Mouse (Mus musculus) liver, embryonic 11.5 days (tissue): Measurements from ENCODE around the gene Zfp335. TPM values are rescaled to one million over a fixed set of nuclear protein-coding genes. Genes with fewer than 3 reads are reported as not detected.

Source experiments
- ATAC-seq: fragments of 200-750 bp; cut with Nextera tagmentation; replicated peaks from 2 replicates; pipeline ENCODE4 v1.8.0; 2017; ENCODE audit warnings: moderate number of reproducible peaks, mild to moderate bottlenecking, moderate TSS enrichment, moderate library complexity; ENCODE audit not compliant: low FRiP score
- DNase-seq: peaks from one replicate; pipeline ENCODE4 v3.0.0-alpha.2; 2017; ENCODE audit warnings: low spot score
- H3K27ac ChIP-seq: fragments of 300-500 bp; sonication (generic); 2 replicates; pipeline ENCODE4 v1.5.1; 2014; ENCODE audit warnings: mild to moderate bottlenecking, low read depth, low read length, control low read depth
- H3K27me3 ChIP-seq: fragments of 300-500 bp; sonication (generic); replicated peaks from 2 replicates; pipeline ENCODE4 v1.6.1; 2014; ENCODE audit warnings: low read length, mixed read lengths; ENCODE audit not compliant: control insufficient read depth, insufficient read depth
- H3K36me3 ChIP-seq: fragments of 300-500 bp; sonication (generic); 2 replicates; pipeline ENCODE4 v1.6.1; 2014; ENCODE audit warnings: mild to moderate bottlenecking, low read length, moderate library complexity, mixed read lengths; ENCODE audit not compliant: control insufficient read depth, insufficient read depth
- H3K4me1 ChIP-seq: fragments of 300-500 bp; sonication (generic); replicated peaks from 2 replicates; pipeline ENCODE4 v1.6.1; 2014; ENCODE audit warnings: low read length, mixed read lengths; ENCODE audit not compliant: control insufficient read depth, insufficient read depth
- H3K4me2 ChIP-seq: fragments of 300-500 bp; sonication (generic); 2 replicates; pipeline ENCODE4 v1.6.1; 2014; ENCODE audit warnings: mild to moderate bottlenecking, control low read depth, moderate library complexity
- H3K4me3 ChIP-seq: fragments of 300-500 bp; sonication (generic); 2 replicates; pipeline ENCODE4 v1.5.1; 2014; ENCODE audit warnings: low read depth, low read length, control low read depth
- H3K9ac ChIP-seq: fragments of 300-500 bp; sonication (generic); 2 replicates; pipeline ENCODE4 v1.6.1; 2014; ENCODE audit warnings: low read depth, low read length, control low read depth
- H3K9me3 ChIP-seq: fragments of 300-500 bp; sonication (generic); 2 replicates; pipeline ENCODE4 v1.6.1; 2016; ENCODE audit warnings: low read length, inconsistent platforms, mixed read lengths; ENCODE audit not compliant: control insufficient read depth
- WGBS: fragments of 180-500 bp; shearing (Covaris S2); extraction: QIAGEN DNeasy Blood & Tissue Kit; methylation state at CpG from one replicate; pipeline ENCODE4 v1.1.7; 2014; 5-methylcytosine and 5-hydroxymethylcytosine counted together
- polyA plus RNA-seq: library from polyadenylated mRNA; unstranded; fragments of >200 nt; fragmentation: Nextera tagmentation; extraction: Ambion mirVana; gene quantifications from 2 replicates; pipeline ENCODE4 v1.2.1, GENCODE M21; 2014

The Zfp335 gene
- polyA plus RNA-seq, 1 experiment from 2014 or later = 15.0 TPM

GRCm38 (mm10) chr2:164906071-164906470 is 5.5 kb downstream of the Zfp335 start:
- no peak overlapping the region for H3K27ac ChIP-seq
- H3K4me3 ChIP-seq = no peak overlapping the region
- peaks cover 14% of the 10 kb centered on the region for H3K4me1 ChIP-seq
- peaks cover 69% of the 10 kb centered on the region for H3K36me3 ChIP-seq
- H3K9me3 ChIP-seq = peaks cover 5% of the 10 kb centered on the region
- ATAC-seq (no peak), DNase-seq (no peak)
- 98% methylated on average over 4 of the region's 4 CpGs for WGBS
- no peaks in the 10 kb centered on the region for H3K27me3 ChIP-seq
- H3K4me2 ChIP-seq = no peak overlapping the region
- H3K9ac ChIP-seq = no peak overlapping the region

DNA sequence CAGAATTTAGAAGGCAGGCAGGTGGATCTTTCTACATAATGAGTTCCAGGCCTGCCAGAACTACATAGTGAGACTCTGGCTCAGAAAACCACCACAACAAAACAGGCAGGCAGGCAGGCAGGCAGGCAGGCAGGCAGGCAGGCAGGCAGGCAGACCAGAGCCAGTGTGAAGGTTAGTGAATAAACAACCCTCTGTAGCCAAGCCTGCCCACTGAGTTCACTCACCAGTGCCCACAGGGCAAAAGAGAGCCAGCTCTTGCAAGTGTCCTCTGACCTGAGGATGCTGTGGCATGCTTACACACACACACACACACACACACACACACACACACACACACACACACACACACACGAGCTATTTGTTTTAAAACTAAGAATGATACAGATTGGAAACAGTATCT is 8.1 kb downstream of the Zfp335 start:
- Histone ChIP-seq H3K4me2 (no peak overlapping the region), H3K9ac (no peak overlapping the region), H3K9me3 (peaks cover 5% of the 10 kb centered on the region), H3K27ac (no peak overlapping the region), H3K27me3 (no peaks in the 10 kb centered on the region), H3K4me3 (no peak overlapping the region), H3K36me3 (peaks cover 86% of the 10 kb centered on the region), H3K4me1 (no peaks in the 10 kb centered on the region)
- no peak for ATAC-seq
- no peak for DNase-seq
- WGBS = 75% methylated on average over 1 of the region's 1 CpGs

GRCm38 (mm10) chr2:164901380-164901779 is 10.2 kb downstream of the Zfp335 start:
- Histone ChIP-seq H3K9ac (no peak overlapping the region), H3K27ac (no peak overlapping the region), H3K4me2 (no peak overlapping the region), H3K4me3 (no peak overlapping the region), H3K36me3 (peaks cover 82% of the 10 kb centered on the region), H3K4me1 (no peaks in the 10 kb centered on the region), H3K27me3 (no peaks in the 10 kb centered on the region), H3K9me3 (peaks cover 4% of the 10 kb centered on the region)
- 92% methylated on average over 13 of the region's 13 CpGs for WGBS
- no peak for ATAC-seq
- DNase-seq = no peak

DNA sequence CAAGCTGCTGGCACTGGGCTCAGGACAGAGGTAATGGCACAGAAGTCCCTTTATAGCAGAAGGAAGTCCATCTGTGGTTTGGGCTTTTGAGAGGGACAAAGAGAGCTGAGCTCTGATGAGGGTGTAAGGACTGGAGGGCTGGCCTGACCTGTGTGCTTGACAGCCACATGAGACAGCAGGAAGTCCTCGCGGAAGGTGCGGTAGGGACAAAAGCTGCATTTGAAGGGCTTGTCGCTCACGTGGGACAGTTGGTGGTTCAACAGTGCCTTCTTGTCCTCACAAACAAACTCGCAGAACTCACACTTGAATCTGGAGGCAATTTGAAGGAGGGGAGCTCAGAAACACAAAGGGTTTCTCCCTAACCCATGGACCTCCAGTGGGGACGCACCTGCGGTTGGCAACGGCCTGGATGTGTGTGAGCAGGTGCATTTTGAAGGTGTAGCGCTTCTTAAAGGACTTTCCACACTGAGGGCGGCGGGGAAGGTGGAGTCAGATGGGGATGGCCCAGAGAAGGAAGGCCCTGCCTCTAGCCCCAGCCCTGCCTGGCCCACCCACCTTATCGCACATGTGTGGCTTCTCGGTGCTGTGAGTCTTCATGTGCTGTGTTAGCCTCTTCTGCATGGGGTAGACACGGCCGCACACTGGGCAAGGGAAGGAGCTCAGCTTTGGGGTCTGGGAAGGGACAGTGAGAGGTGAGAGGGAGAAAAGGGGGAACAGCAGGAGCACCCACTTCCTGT is 11.7 kb downstream of the Zfp335 start:
- DNase-seq (no peak), ATAC-seq (peak; percentile 60; the same call in 1 of the 2 replicates)
- Histone ChIP-seq H3K4me2 (no peak overlapping the region), H3K9ac (no peak overlapping the region), H3K9me3 (no peaks in the 10 kb centered on the region), H3K27me3 (no peaks in the 10 kb centered on the region), H3K27ac (no peak overlapping the region), H3K36me3 (peaks cover 87% of the 10 kb centered on the region), H3K4me1 (no peaks in the 10 kb centered on the region), H3K4me3 (no peak overlapping the region)
- 91% methylated on average over 16 of the region's 16 CpGs for WGBS

DNA sequence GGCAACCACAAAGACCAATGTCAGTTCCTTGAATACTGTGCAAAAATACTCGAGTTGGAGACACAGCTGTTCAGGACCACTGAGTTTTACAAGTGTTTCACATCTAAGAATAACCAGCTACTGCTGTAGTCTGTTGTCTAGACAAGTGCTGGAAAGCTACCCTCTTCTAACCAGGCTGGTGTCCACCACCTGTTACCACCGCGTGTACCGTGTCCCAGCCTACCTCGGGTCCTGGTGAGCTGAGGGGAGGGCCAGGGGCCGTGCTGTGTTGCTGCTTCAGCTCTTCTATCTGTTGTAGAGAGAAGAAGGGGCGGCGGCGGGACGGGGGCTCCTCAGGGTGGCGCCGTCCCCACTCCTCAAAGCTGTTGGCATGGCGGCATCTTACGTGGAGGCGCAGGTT is 12.5 kb downstream of the Zfp335 start:
- Histone ChIP-seq H3K4me3 (no peak overlapping the region), H3K9ac (no peak overlapping the region), H3K27me3 (no peaks in the 10 kb centered on the region), H3K4me2 (no peak overlapping the region), H3K4me1 (no peaks in the 10 kb centered on the region), H3K9me3 (no peaks in the 10 kb centered on the region), H3K36me3 (peaks cover 87% of the 10 kb centered on the region), H3K27ac (no peak overlapping the region)
- WGBS = 92% methylated on average over 15 of the region's 15 CpGs
- ATAC-seq = no peak
- DNase-seq = no peak

DNA sequence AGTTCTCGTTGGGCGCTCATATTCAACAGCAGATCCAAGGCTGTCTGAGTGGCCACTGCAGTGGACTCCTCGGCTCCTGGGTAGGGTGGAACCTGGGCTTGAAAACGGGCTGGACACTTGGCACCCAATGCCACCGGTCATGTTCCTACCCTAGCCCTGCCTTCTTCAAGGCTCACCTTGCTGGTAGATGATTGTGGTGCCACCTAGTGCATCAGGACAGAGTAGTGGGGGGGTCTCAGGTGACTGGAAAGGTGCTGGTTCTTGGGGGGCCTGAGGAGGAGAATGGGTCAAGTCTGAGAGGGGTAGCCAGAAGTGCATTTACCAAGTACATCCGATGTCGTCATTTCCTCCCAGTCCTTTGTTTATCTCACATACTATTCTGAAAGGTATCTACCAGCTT is 13.5 kb downstream of the Zfp335 start:
- Histone ChIP-seq H3K4me3 (no peak overlapping the region), H3K4me1 (no peaks in the 10 kb centered on the region), H3K27me3 (no peaks in the 10 kb centered on the region), H3K9ac (no peak overlapping the region), H3K4me2 (no peak overlapping the region), H3K27ac (no peak overlapping the region), H3K9me3 (no peaks in the 10 kb centered on the region), H3K36me3 (peaks cover 91% of the 10 kb centered on the region)
- WGBS = 92% methylated on average over 7 of the region's 7 CpGs
- DNase-seq (no peak), ATAC-seq (no peak)

DNA sequence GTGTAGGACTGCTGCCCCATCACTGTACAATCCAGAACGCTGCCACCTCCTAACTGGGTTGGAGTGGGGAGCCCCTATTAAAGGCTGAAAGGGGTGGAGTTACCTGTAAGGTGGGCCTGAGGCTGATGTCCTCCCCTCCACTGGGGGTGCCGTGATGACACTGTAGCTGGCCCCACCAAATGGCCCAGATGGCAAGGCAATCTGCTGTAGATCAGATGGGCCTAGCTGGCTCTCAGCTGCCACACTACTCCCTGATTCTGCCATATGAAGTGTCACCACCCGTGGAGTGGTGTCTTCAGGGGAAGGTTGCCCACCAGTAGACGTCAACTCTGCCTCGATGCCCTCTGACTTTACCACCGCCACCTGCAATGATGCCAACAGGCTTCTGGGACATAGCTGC is 15.7 kb downstream of the Zfp335 start:
- Histone ChIP-seq H3K9ac (no peak overlapping the region), H3K4me1 (no peaks in the 10 kb centered on the region), H3K4me3 (no peak overlapping the region), H3K27me3 (no peaks in the 10 kb centered on the region), H3K4me2 (no peak overlapping the region), H3K27ac (no peak overlapping the region), H3K36me3 (peaks cover 92% of the 10 kb centered on the region), H3K9me3 (no peaks in the 10 kb centered on the region)
- ATAC-seq = no peak
- WGBS = 92% methylated on average over 6 of the region's 6 CpGs
- no peak for DNase-seq

DNA sequence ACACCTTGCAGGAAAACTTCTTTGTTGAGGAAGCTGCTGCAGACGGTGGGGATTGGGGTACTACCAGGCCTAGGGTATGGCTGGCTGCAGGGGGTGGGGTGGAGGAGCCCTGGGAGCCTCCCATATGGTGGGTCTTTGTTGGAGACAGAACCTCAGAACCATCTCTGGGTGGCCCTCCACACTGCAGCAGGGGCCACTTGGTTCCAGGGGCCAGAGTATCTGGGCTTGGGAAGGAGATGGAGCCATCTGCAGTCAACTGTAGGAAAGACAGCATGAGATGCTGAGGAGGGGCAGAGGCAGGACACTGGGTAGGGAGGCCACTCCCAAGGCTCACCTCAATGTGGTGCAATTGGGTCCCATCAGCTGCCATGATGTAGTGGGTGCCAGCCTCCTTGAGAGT is 16.9 kb downstream of the Zfp335 start:
- Histone ChIP-seq H3K4me1 (no peaks in the 10 kb centered on the region; the same call in 1 of the 2 replicates), H3K27ac (no peak overlapping the region), H3K4me3 (no peak overlapping the region), H3K9ac (no peak overlapping the region), H3K4me2 (no peak overlapping the region), H3K9me3 (no peaks in the 10 kb centered on the region), H3K36me3 (peaks cover 91% of the 10 kb centered on the region), H3K27me3 (no peaks in the 10 kb centered on the region)
- DNase-seq = no peak
- ATAC-seq = no peak
- 90% methylated on average over 1 of the region's 1 CpGs for WGBS

DNA sequence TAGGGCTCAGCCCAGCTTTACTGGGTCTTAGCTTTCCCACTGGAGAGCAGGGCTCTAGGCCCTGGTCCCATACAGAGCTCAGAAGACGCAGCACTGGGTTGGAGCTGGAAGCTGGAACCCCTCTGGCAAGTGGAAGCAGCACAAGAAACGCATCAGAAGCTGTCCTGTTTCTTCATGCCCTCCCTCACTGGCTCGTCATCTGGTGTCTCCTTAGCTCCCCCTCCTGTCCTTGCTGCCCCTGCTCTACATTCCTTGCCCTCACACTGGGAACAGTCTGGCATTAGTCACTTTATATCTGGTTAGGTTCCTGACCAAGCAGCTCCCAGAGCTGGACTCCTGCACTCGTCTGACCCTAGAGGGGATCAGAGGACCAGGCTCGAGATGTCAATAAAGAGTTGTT is 17.5 kb downstream of the Zfp335 start:
- Histone ChIP-seq H3K27ac (no peak overlapping the region), H3K36me3 (peaks cover 91% of the 10 kb centered on the region), H3K9me3 (no peaks in the 10 kb centered on the region), H3K4me3 (no peak overlapping the region), H3K4me2 (no peak overlapping the region), H3K27me3 (no peaks in the 10 kb centered on the region), H3K9ac (no peak overlapping the region), H3K4me1 (no peaks in the 10 kb centered on the region; the same call in 1 of the 2 replicates)
- ATAC-seq = no peak
- WGBS = 68% methylated on average over 5 of the region's 5 CpGs
- DNase-seq = no peak
